Mouse (Mus musculus): ENCODE data around the gene Mdm4. TPM values are rescaled to one million over a fixed set of nuclear protein-coding genes. Genes with fewer than 3 reads are reported as not detected.
"Not testable (repeated sequence)": the region's sequence is repeated elsewhere in the genome, so short reads cannot be mapped to it uniquely, and the experiment has no call there.

Gene Mdm4
- polyA plus RNA-seq, 1 experiment = 66.0 TPM

- no peak overlapping the region for H3K4me3 ChIP-seq (replicated peaks; ENCODE audit: control insufficient read depth, low read depth, low read length)
- WGBS = 87% methylated on average over 3 of the region's 3 CpGs
- TF ChIP-seq POLR2A (IDR thresholded peaks at IDR 0.05; ENCODE audit: borderline replicate concordance, control insufficient read depth, low read depth, low read length) (no peak), CTCF (IDR thresholded peaks at IDR 0.05; ENCODE audit: control insufficient read depth, insufficient read depth, low read length) (no peak)
- H3K27ac ChIP-seq (ENCODE audit: control insufficient read depth, insufficient read depth, low read depth, low read length, poor library complexity) = no peak overlapping the region
- H3K4me1 ChIP-seq (ENCODE audit: control insufficient read depth, insufficient read depth, low read length) = no peaks in the 10 kb centered on the region
These were observed 23.8 kb downstream of the Mdm4 start for GRCm38 (mm10) chr1:133006571-133006970.

GRCm38 (mm10) chr1:133000347-133000746 is 30.0 kb downstream of the Mdm4 start:
- no peak for TF ChIP-seq CTCF (IDR thresholded peaks at IDR 0.05; ENCODE audit: control insufficient read depth, insufficient read depth, low read length)
- TF ChIP-seq POLR2A (IDR thresholded peaks at IDR 0.05; ENCODE audit: borderline replicate concordance, control insufficient read depth, low read depth, low read length) = no peak
- no peak overlapping the region for H3K4me3 ChIP-seq (replicated peaks; ENCODE audit: control insufficient read depth, low read depth, low read length)
- no peak overlapping the region for H3K27ac ChIP-seq (ENCODE audit: control insufficient read depth, insufficient read depth, low read depth, low read length, poor library complexity)
- no peaks in the 10 kb centered on the region for H3K4me1 ChIP-seq (ENCODE audit: control insufficient read depth, insufficient read depth, low read length)
- WGBS = 59% methylated on average over 6 of the region's 6 CpGs

GRCm38 (mm10) chr1:132991580-132991979 is 38.8 kb downstream of the Mdm4 start:
- H3K4me1 ChIP-seq (ENCODE audit: control insufficient read depth, insufficient read depth, low read length) = no peaks in the 10 kb centered on the region
- H3K27ac ChIP-seq (ENCODE audit: control insufficient read depth, insufficient read depth, low read depth, low read length, poor library complexity) = no peak overlapping the region
- TF ChIP-seq POLR2A (IDR thresholded peaks at IDR 0.05; ENCODE audit: borderline replicate concordance, control insufficient read depth, low read depth, low read length) = no peak
- TF ChIP-seq CTCF (IDR thresholded peaks at IDR 0.05; ENCODE audit: control insufficient read depth, insufficient read depth, low read length) = no peak
- H3K4me3 ChIP-seq (replicated peaks; ENCODE audit: control insufficient read depth, low read depth, low read length) = no peak overlapping the region
- 89% methylated on average over 7 of the region's 7 CpGs for WGBS

- TF ChIP-seq CTCF (IDR thresholded peaks at IDR 0.05; ENCODE audit: control insufficient read depth, insufficient read depth, low read length) (no peak), POLR2A (IDR thresholded peaks at IDR 0.05; ENCODE audit: borderline replicate concordance, control insufficient read depth, low read depth, low read length) (no peak)
- no peaks in the 10 kb centered on the region for H3K4me1 ChIP-seq (ENCODE audit: control insufficient read depth, insufficient read depth, low read length)
- WGBS = 91% methylated on average over 3 of the region's 3 CpGs
- H3K4me3 ChIP-seq (replicated peaks; ENCODE audit: control insufficient read depth, low read depth, low read length) = no peak overlapping the region
- H3K27ac ChIP-seq (ENCODE audit: control insufficient read depth, insufficient read depth, low read depth, low read length, poor library complexity) = no peak overlapping the region
These were observed 39.6 kb downstream of the Mdm4 start for GRCm38 (mm10) chr1:132990733-132991132.

GRCm38 (mm10) chr1:132988556-132989459 is 41.6 kb downstream of the Mdm4 start:
- not testable (repeated sequence) for H3K27ac ChIP-seq (ENCODE audit: control insufficient read depth, insufficient read depth, low read depth, low read length, poor library complexity); H3K4me3 ChIP-seq (replicated peaks; ENCODE audit: control insufficient read depth, low read depth, low read length); H3K4me1 ChIP-seq (ENCODE audit: control insufficient read depth, insufficient read depth, low read length)
- WGBS = 73% methylated on average over 12 of the region's 12 CpGs

- Histone ChIP-seq H3K27ac (ENCODE audit: control insufficient read depth, insufficient read depth, low read depth, low read length, poor library complexity) (no peak overlapping the region), H3K4me1 (ENCODE audit: control insufficient read depth, insufficient read depth, low read length) (no peaks in the 10 kb centered on the region), H3K4me3 (replicated peaks; ENCODE audit: control insufficient read depth, low read depth, low read length) (no peak overlapping the region)
- peak; percentile 65 for TF ChIP-seq CTCF (IDR thresholded peaks at IDR 0.05; ENCODE audit: control insufficient read depth, insufficient read depth, low read length)
- no peak for TF ChIP-seq POLR2A (IDR thresholded peaks at IDR 0.05; ENCODE audit: borderline replicate concordance, control insufficient read depth, low read depth, low read length)
- WGBS = 72% methylated on average over 7 of the region's 7 CpGs
These were observed 47.6 kb downstream of the Mdm4 start for GRCm38 (mm10) chr1:132982728-132983127.

- TF ChIP-seq CTCF (IDR thresholded peaks at IDR 0.05; ENCODE audit: control insufficient read depth, insufficient read depth, low read length) = no peak
- no peak for TF ChIP-seq POLR2A (IDR thresholded peaks at IDR 0.05; ENCODE audit: borderline replicate concordance, control insufficient read depth, low read depth, low read length)
- Histone ChIP-seq H3K4me1 (ENCODE audit: control insufficient read depth, insufficient read depth, low read length) (no peaks in the 10 kb centered on the region), H3K4me3 (replicated peaks; ENCODE audit: control insufficient read depth, low read depth, low read length) (no peak overlapping the region), H3K27ac (ENCODE audit: control insufficient read depth, insufficient read depth, low read depth, low read length, poor library complexity) (no peak overlapping the region)
- 85% methylated on average over 6 of the region's 6 CpGs for WGBS
These were observed 49.1 kb downstream of the Mdm4 start for GRCm38 (mm10) chr1:132981232-132981631.

- no peak for TF ChIP-seq CTCF (IDR thresholded peaks at IDR 0.05; ENCODE audit: control insufficient read depth, insufficient read depth, low read length)
- no peak for TF ChIP-seq POLR2A (IDR thresholded peaks at IDR 0.05; ENCODE audit: borderline replicate concordance, control insufficient read depth, low read depth, low read length)
- Histone ChIP-seq H3K4me3 (replicated peaks; ENCODE audit: control insufficient read depth, low read depth, low read length) (no peak overlapping the region), H3K4me1 (ENCODE audit: control insufficient read depth, insufficient read depth, low read length) (no peaks in the 10 kb centered on the region), H3K27ac (ENCODE audit: control insufficient read depth, insufficient read depth, low read depth, low read length, poor library complexity) (no peak overlapping the region)
- WGBS = 42% methylated on average over 1 of the region's 1 CpGs
These were observed 53.0 kb downstream of the Mdm4 start for GRCm38 (mm10) chr1:132977402-132977801.
